Mouse (Mus musculus) cerebellum, adult 9-10 months (tissue): ENCODE data around the gene Smarca4.
A peak's percentile ranks its signal among the peaks of the same experiment; 100 is the strongest.

Source experiments
- DNase-seq: peaks from one replicate; pipeline ENCODE4 v3.0.0; 2022

Gene Smarca4

GRCm38 (mm10) chr9:21601722-21602399 lies 14.1 kb upstream of the Smarca4 start:
- peak; percentile 87 for DNase-seq

DNA sequence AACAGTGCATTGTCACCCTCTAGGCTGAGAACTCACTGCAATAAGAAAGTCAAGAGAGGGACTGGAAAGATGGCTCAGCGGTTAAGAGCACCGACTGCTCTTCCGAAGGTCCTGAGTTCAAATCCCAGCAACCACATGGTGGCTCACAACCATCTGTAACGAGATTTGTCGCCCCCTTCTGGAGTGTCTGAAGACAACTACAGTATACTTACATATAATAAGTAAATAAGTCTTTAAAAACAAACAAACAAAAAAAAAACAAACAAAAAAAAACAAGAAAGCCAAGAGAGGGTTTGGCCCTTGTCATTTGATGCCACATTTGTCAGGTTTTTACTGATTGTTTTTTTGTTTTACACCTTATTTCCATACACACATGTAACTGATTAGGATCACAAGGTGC lies 11.8 kb upstream of the Smarca4 start:
- DNase-seq: no peak

- no peak for DNase-seq
Observed at GRCm38 (mm10) chr9:21605865-21606264, 10.1 kb upstream of the Smarca4 start.

- DNase-seq: no peak
Observed at GRCm38 (mm10) chr9:21606648-21607047, 9.3 kb upstream of the Smarca4 start.

DNA sequence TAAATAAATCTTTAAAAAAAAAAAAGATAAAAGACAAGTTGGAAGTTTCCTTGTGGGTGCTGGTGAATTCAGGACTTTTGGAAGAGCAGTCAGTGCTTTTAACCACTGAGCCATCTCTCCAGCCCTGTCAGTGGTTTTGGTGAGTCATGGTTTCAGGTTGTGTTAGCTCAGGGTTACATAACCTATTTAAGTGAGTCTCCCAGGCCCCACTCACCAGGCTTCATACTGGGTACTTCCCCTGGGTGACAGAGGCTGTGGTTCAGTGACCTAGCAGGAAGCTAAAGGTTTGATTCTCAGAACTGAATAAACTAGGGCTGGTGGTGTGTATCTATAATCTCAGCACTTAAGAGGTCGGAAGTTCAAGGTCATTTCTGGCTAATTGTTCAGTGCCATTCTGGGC lies 6.1 kb upstream of the Smarca4 start:
- no peak for DNase-seq

GRCm38 (mm10) chr9:21614864-21615616 lies 929 bp upstream of the Smarca4 start:
- DNase-seq: no peak

DNA sequence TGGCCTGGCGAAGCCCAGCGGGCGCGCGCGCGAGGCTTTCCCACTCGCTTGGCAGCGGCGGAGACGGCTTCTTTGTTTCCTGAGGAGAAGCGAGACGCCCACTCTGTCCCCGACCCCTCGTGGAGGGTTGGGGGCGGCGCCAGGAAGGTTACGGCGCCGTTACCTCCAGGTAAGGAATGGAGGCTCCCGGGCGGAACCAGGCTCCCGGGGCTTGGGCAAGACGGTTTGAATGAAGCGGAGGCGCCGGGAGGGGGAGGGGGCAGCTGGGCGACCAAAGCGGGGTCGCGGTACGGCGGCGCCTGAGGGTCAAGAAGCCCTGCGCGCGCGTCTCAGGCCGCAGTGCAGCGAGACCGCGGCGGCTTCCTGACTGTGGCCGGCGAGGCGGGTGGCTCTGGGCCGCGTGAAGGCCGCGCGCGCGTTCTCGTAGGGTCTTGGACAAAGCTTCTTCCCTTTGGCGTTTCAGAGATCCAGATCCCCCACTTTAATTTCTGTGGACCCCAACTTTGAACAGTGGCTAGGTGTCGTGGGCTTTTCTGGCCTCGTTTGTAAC lies 338 bp downstream of the Smarca4 start:
- DNase-seq: peak; percentile 89

GRCm38 (mm10) chr9:21617066-21617465 lies 1.1 kb downstream of the Smarca4 start:
- DNase-seq: no peak

GRCm38 (mm10) chr9:21620229-21620628 lies 4.3 kb downstream of the Smarca4 start:
- no peak for DNase-seq

GRCm38 (mm10) chr9:21622676-21623075 lies 6.7 kb downstream of the Smarca4 start:
- DNase-seq: no peak

DNA sequence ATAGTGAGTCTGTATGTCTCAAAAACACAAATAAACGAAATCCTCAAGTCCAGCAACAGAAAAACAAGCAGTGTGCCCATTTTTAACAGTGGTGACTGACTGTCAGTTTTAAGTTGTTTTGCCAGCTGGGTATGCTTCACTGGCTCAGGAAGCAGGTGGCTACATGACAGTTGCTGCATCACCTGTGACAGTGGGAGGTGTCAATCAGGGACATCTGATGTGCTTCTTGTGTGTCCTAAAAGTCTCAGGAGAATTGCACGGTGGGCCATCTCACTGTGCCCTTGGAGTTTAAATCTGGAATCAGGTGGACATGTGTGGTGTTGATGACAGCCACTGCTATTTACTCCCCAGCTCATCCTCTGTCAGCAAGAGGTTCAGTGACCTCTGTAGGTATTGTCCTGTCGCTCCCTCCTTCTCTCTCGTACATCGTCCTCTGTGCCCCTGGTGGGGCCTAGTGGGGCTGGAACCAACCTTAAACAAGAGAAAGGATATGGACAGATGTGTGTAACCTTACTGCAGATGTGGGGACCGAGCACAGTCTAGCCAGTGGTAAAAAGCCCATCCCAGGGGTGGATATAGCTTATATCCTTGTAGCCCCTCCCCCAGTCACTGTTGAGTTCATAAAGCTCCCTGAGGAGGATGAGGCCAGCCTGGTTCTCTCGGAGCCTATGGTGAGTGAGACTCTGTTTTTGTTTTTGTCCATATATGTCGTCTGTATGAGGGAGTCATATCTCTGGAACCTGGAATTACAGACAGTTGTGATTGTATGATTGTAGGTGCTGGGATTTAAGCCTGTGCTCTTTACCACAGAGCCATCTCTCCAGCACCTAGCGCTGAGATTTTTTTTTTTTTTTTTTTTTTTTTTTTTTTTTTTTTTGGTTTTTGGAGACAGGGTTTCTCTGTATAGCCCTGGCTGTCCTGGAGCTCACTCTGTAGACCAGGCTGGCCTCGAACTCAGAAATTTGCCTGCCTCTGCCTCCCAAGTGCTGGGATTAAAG lies 9.7 kb downstream of the Smarca4 start:
- no peak for DNase-seq

DNA sequence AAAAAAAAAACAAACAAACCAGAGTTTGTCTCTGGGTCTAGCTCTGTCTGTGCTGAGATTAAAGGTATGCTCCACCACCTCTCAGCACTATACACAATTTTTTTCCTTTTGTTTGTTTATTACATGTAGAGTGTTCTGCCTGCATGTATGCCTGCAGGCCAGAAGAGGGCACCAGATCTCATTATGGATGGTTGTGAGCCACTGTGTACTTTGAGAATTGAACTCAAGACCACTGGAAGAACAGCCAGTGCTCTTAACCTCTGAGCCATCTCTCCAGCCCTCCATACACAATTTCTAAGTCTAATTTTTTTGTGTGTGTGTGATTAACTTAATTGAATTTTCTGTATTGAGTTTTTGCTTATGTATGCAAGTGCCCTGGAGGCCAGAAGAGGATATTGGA lies 10.6 kb downstream of the Smarca4 start:
- DNase-seq: no peak

DNA sequence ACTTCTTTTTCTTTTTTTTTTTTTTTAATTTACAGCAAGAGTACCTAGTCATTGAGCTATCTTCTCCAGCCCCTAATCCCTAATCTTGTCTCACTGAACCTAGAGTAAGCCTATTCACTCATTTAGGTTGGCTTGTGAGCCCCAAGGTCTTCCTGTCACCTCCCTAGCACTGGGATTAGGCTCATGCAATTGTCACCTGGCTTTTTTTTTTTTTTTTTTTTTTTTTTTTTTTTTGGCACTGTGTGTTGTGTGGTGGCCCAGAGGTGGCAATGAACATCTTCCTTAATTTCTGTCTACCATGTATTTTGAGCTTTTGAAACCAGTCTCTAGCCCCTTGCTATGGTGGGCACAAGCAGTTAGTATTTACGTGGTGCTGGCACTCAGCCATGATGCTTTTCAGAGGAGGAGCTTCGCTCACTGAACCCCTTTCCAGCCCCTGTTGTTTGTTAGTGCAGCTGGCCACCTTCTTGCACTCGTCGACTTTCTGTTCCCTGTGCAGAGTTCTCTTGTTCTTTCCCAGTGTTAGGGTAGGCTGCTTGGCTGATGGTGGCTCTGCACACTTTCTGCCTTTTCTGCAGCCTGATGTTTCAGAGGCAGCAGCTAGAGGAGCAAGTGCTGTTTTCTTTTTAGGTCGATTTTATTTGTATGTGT lies 11.3 kb downstream of the Smarca4 start:
- no peak for DNase-seq

GRCm38 (mm10) chr9:21630673-21631072 lies 14.7 kb downstream of the Smarca4 start:
- peak; percentile 81 for DNase-seq

DNA sequence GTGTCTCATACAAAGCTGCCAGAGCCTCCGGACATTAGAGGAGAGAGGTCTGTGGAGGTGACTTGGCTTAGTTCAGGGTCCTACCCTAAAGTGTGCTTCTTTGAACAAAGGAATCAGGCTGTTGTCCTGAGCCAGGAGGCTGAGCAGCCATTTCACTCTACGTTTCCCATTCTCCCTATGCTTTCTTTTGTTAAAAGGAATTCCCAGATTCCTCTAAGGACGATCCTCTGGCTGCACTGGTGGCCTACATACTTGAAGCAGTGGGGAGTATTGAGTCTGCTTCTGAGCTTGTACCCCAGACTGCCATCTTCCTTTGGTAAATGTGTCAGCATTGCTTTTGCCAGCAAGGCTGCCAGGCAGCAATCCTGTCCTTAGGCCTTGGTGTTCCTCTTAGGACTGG lies 17.1 kb downstream of the Smarca4 start:
- no peak for DNase-seq

- no peak for DNase-seq
Observed at GRCm38 (mm10) chr9:21635639-21636038, 19.7 kb downstream of the Smarca4 start.

GRCm38 (mm10) chr9:21639031-21639430 lies 23.1 kb downstream of the Smarca4 start:
- DNase-seq: peak; percentile 73

DNA sequence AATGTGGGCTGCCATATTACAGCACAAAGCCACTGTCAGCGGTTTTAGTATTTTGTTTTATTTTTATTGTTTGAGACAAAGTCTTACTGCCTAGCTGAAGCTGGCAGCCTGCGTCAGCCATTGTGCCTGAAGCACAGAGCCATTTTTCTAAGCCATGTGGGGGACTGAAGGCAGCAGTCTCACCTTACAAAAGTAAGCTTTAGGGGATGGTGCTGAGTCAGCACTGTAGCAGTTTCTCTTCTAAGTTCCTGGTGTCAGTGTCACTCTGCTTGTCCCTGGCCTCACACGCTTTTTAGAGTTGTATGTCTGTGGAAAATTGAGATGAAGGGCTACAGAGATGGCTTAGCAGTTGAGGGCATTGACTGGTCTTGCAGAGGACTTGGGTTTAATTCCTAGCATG lies 30.4 kb downstream of the Smarca4 start:
- DNase-seq: no peak

GRCm38 (mm10) chr9:21647721-21648120 lies 31.8 kb downstream of the Smarca4 start:
- DNase-seq: no peak

GRCm38 (mm10) chr9:21652263-21652662 lies 36.3 kb downstream of the Smarca4 start:
- DNase-seq: no peak

- no peak for DNase-seq
Observed at GRCm38 (mm10) chr9:21653253-21653652, 37.3 kb downstream of the Smarca4 start.

- DNase-seq: no peak
Observed at GRCm38 (mm10) chr9:21662034-21662433, 46.1 kb downstream of the Smarca4 start.
